Mouse (Mus musculus) hindbrain, embryonic 14.5 days (tissue): ENCODE results near the gene Dolpp1. TPM values are rescaled to one million over a fixed set of nuclear protein-coding genes. Genes with fewer than 3 reads are reported as not detected.

Experiments used
- ATAC-seq: fragments of 200-750 bp; cut with Nextera tagmentation; 2 replicates; pipeline ENCODE4 v1.8.0; 2017; ENCODE audit warnings: moderate number of reproducible peaks, mild to moderate bottlenecking, moderate TSS enrichment, moderate library complexity; ENCODE audit not compliant: low FRiP score
- DNase-seq: peaks from one replicate; pipeline ENCODE4 v3.0.0-alpha.2; 2015; ENCODE audit warnings: low spot score
- H3K27ac ChIP-seq: fragments of 300-500 bp; sonication (generic); 2 replicates; pipeline ENCODE4 v1.5.1; 2014; ENCODE audit warnings: mild to moderate bottlenecking, moderate library complexity
- H3K27me3 ChIP-seq: fragments of 300-500 bp; sonication (generic); 2 replicates; pipeline ENCODE4 v1.6.1; 2014; ENCODE audit warnings: mild to moderate bottlenecking, low read length, mixed read lengths; ENCODE audit not compliant: control insufficient read depth, insufficient read depth
- H3K36me3 ChIP-seq: fragments of 300-500 bp; sonication (generic); replicated peaks from 2 replicates; pipeline ENCODE4 v1.6.1; 2014; ENCODE audit not compliant: control insufficient read depth, insufficient read depth
- H3K4me1 ChIP-seq: fragments of 300-500 bp; sonication (generic); replicated peaks from 2 replicates; pipeline ENCODE4 v1.6.1; 2014; ENCODE audit warnings: antibody characterized with exemption, low read length, mixed read lengths; ENCODE audit not compliant: control insufficient read depth, insufficient read depth
- H3K4me2 ChIP-seq: fragments of 300-500 bp; sonication (generic); replicated peaks from 2 replicates; pipeline ENCODE4 v1.6.1; 2014; ENCODE audit warnings: mild to moderate bottlenecking, moderate library complexity
- H3K4me3 ChIP-seq: fragments of 300-500 bp; sonication (generic); replicated peaks from 2 replicates; pipeline ENCODE4 v1.5.1; 2014; ENCODE audit warnings: mild to moderate bottlenecking, low read length
- H3K9ac ChIP-seq: fragments of 300-500 bp; sonication (generic); 2 replicates; pipeline ENCODE4 v1.6.1; 2014
- H3K9me3 ChIP-seq: fragments of 300-500 bp; sonication (generic); 2 replicates; pipeline ENCODE4 v1.6.1; 2016; ENCODE audit warnings: low read length; ENCODE audit not compliant: control insufficient read depth
- WGBS: fragments of 180-500 bp; shearing (Covaris S2); extraction: QIAGEN DNeasy Blood & Tissue Kit; methylation state at CpG from one replicate; pipeline ENCODE4 v1.1.7; 2014; 5-methylcytosine and 5-hydroxymethylcytosine counted together
- polyA plus RNA-seq: library from polyadenylated mRNA; unstranded; fragments of >200 nt; fragmentation: Nextera tagmentation; extraction: Ambion mirVana; gene quantifications from 2 replicates; pipeline ENCODE4 v1.2.1, GENCODE M21; 2014

Gene Dolpp1
- polyA plus RNA-seq, 1 experiment from 2014 or later, result 51.6 TPM

DNA sequence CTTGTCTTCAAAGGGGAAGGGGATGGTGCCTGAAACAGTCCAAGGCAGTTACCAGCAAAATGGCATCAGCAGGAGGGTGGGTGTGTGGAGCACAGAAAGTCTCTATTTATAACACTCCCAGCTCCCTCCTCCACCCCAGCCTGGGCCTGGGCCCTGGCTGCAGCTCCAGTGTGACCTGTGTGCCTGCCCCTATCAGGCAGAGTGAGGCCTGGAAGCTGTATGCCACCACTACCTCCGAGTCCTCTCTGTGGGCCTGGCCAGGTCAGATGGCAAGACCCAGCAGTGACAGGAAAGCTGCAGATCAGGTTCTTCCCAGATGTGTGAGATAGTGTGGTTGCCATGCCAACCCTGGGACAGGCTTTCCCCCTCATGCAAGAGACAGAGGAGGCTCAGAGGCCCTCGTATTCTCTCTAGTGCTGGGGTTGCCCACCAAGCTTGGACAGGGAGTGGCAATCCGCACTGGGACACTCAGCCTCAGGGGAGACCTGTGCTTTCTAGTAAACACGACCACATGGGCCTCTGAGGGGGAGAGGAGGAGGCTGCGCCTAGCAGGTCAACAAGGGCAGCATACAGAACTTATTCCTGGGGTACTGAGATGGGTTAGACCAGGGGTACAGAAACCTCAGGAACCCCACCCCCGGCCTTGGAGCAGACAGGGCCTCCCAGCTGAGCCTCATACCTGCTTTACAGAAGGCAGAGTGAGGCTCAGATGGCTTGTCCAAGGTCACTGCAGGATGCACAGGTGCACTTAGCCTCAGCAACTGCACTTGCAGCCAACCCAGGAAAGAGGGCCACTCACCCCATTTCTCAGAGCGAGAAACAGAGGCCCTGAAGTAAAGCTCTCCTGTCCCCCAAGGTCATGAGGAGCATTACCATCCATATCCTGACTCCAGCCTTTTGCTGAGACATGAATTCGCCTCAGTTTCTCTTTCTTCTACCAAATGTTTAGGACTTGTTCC, 34.2 kb upstream of the Dolpp1 start:
- ATAC-seq (no peak), DNase-seq (no peak)
- Histone ChIP-seq H3K9ac (peak overlapping the region; percentile 87), H3K27me3 (no peaks in the 10 kb centered on the region), H3K36me3 (peaks cover 16% of the 10 kb centered on the region), H3K4me2 (peak overlapping the region; percentile 94), H3K4me1 (peaks cover 19% of the 10 kb centered on the region), H3K27ac (no peak overlapping the region), H3K4me3 (peak overlapping the region; percentile 62), H3K9me3 (no peaks in the 10 kb centered on the region)
- 62% methylated on average over 8 of the region's 8 CpGs for WGBS

- peak; percentile 88 for DNase-seq
- peak within 1 kb of the TSS; percentile 94 for H3K4me2 ChIP-seq
- peaks cover 19% of the 10 kb centered on the region for H3K4me1 ChIP-seq
- 2% methylated on average over 65 of the region's 73 CpGs for WGBS
- peak; percentile 69 for ATAC-seq
- peak within 1 kb of the TSS; percentile 87 for H3K9ac ChIP-seq
- peaks cover 6% of the 10 kb centered on the region for H3K36me3 ChIP-seq
- no peaks in the 10 kb centered on the region for H3K27me3 ChIP-seq
- peak within 1 kb of the TSS; percentile 62 for H3K4me3 ChIP-seq
- H3K27ac ChIP-seq, result peak within 1 kb of the TSS; percentile 77
- no peaks in the 10 kb centered on the region for H3K9me3 ChIP-seq
These were observed 33.2 kb upstream of the Dolpp1 start, which contains the start of gene Sh3glb2 for GRCm38 (mm10) chr2:30358533-30359531. Gene Sh3glb2 (minus strand): TSS chr2:30359337.

DNA sequence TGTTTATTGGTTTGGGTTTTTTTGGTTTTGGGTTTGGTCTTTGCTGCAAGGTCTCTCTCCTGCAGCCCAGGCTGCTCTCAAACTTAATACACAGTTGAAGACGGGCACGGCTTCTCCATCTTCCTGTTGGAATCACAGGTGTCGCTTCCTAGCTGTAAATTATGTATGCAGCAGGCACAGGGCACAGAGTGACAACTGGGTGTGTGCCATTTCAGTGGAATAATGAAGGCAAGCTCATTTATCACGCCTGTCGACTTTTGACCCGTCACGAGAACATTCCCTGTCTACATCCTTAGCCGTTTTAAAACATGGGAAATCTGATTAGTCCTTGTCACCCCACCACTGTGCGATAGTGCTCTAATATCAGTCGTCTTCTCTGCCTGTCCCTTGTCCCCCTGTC, 31.4 kb upstream of the Dolpp1 start:
- Histone ChIP-seq H3K27me3 (no peaks in the 10 kb centered on the region), H3K4me3 (no peak overlapping the region), H3K27ac (no peak overlapping the region), H3K4me2 (no peak overlapping the region), H3K9ac (no peak overlapping the region), H3K36me3 (no peaks in the 10 kb centered on the region), H3K9me3 (no peaks in the 10 kb centered on the region), H3K4me1 (peaks cover 30% of the 10 kb centered on the region)
- DNase-seq (no peak), ATAC-seq (no peak)
- 41% methylated on average over 10 of the region's 10 CpGs for WGBS

DNA sequence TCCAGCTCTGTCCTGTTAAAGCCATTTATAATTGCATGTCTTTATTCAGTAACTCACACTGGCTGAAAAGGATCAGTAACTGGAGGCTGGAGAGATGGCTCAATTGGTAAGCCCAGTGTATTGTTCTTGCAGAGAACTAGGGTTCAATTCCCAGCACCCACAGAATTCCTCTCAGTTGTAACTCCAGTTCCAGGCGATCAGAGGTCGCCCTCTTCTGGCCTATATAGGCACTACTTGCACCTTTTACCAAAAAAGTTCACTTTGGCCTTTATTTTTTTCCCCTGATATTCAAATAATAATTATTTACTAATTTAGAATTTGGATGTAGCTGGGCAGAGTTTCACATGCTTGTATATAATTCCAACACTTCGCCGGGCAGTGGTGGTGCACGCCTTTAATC, 29.2 kb upstream of the Dolpp1 start:
- Histone ChIP-seq H3K27ac (no peak overlapping the region), H3K36me3 (peaks cover 13% of the 10 kb centered on the region), H3K4me1 (peaks cover 22% of the 10 kb centered on the region), H3K9me3 (no peaks in the 10 kb centered on the region), H3K4me2 (no peak overlapping the region), H3K9ac (no peak overlapping the region), H3K27me3 (no peaks in the 10 kb centered on the region), H3K4me3 (no peak overlapping the region)
- ATAC-seq, result no peak
- WGBS, result 72% methylated on average over 5 of the region's 5 CpGs
- DNase-seq, result no peak

DNA sequence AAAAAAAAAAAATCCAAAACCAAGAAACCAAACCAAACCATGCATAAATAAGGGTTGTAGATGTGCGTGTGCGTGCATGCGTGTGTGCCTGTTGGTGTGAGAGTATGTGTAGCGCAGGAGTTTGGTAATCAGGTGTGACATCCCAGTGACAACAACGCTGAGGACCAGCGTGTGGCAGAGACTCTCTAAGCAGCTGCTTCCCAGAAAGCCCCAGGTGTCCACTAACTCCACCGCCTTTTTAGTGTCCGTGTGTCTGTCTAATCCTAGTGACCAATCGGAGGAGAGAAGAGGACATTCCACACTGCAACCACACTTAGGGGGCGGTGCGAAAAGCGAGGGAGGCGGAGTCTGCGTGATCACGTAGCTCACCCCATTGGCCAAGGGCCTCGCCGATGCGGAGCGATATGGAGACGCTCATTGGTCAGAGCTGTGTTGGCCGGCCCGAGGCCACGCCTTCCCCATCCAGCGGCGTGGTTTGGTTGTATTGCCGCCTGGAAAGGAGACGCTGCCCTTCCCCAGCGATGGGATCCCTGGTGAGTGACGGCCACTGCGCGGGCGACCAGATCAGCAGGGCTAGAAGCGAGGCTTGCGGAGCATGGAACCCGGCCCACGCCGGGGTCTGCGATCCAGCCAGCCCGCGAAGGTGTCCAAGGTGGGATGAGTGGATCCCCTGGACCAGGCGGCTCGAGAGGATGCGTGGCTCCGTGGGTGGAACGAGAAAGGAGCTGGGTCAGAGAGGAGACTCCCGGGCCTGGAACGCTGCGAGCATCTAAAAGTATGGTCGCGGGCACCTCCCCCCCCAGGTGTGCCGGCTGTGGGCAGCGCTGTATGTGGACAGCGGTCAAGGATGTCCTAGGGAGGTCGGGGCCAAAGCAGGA, 28.0 kb upstream of the Dolpp1 start, which contains the start of gene Miga2:
Miga2 (plus strand) TSS at position 461 of the 878 bp plus-strand sequence.
- peak; percentile 98 for ATAC-seq
- H3K36me3 ChIP-seq, result peaks cover 24% of the 10 kb centered on the region
- no peaks in the 10 kb centered on the region for H3K27me3 ChIP-seq
- H3K9me3 ChIP-seq, result no peaks in the 10 kb centered on the region
- H3K27ac ChIP-seq, result peak within 1 kb of the TSS; percentile 75
- peak within 1 kb of the TSS; percentile 89 for H3K4me2 ChIP-seq
- DNase-seq, result peak; percentile 98
- 0% methylated on average over 54 of the region's 54 CpGs for WGBS
- H3K4me3 ChIP-seq, result peak within 1 kb of the TSS; percentile 73
- H3K9ac ChIP-seq, result peak within 1 kb of the TSS; percentile 84
- peaks cover 14% of the 10 kb centered on the region for H3K4me1 ChIP-seq

DNA sequence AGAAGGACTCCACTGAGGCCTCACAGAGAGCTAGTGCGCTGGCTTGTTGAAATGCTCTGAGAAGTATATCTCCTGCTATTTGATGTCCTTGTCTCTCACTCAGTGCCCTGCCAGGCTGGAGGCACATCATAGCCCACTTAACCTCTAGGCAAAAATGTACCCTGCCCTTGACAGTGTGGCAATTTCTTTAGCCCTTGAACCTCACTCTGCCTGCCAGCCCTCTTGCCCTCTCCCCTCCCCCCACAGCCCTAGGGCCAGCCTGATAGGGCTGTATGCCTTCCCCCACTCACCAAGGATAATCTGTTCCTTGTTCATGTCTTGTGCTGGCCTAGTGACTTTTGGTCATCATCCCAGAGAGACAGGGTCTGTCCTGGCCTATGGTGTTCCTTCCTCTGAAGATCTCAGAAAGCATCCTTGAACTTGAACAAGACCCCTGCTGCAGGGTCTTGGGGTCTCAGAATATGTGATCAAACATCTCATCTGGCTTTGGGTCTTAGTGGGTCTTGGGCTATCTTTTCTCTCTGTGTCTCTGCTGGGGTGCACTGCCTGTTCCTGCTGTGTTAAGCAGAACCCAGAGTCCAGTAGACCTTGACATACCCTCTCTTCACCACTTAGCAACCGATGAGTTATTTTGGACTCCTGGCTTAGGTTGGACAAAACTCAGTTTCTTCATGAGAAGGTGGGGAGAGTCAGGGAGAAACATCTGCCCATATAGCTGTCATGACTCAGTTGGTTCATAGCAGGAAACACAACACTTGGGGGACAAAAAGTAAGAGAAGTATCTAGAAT, 26.6 kb upstream of the Dolpp1 start:
- Histone ChIP-seq H3K27ac (no peak overlapping the region), H3K36me3 (peaks cover 39% of the 10 kb centered on the region), H3K27me3 (no peaks in the 10 kb centered on the region), H3K4me1 (peaks cover 14% of the 10 kb centered on the region), H3K4me3 (peak overlapping the region; percentile 73), H3K9ac (peak overlapping the region; percentile 84), H3K9me3 (no peaks in the 10 kb centered on the region), H3K4me2 (peak overlapping the region; percentile 89)
- 88% methylated on average over 2 of the region's 2 CpGs for WGBS
- DNase-seq, result no peak
- no peak for ATAC-seq

DNA sequence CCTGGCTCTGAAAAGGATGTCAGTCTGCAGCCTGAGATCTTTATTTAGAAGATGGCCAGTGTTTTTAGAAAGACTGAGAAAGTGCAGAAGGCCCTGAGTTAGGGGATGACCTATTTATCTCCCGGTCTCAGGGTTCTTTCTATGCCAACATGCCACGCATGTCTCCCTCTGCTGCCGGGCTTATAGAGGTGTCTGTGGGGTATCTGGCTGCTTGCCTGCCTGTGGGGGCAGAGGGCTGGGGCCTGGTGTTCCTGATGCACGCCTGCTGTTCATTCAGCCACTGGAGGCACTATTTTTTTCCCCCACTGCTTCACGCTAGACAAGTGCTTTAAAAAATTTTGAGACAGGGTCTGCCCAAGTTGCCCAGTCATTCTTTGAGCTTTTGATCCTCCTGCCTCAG, 25.9 kb upstream of the Dolpp1 start:
- H3K9me3 ChIP-seq, result no peaks in the 10 kb centered on the region
- 71% methylated on average over 5 of the region's 5 CpGs for WGBS
- no peak overlapping the region for H3K4me2 ChIP-seq
- ATAC-seq, result no peak
- no peak overlapping the region for H3K4me3 ChIP-seq
- no peak overlapping the region for H3K9ac ChIP-seq
- H3K27me3 ChIP-seq, result no peaks in the 10 kb centered on the region
- DNase-seq, result no peak
- no peak overlapping the region for H3K27ac ChIP-seq
- H3K36me3 ChIP-seq, result peaks cover 46% of the 10 kb centered on the region
- peaks cover 14% of the 10 kb centered on the region for H3K4me1 ChIP-seq

DNA sequence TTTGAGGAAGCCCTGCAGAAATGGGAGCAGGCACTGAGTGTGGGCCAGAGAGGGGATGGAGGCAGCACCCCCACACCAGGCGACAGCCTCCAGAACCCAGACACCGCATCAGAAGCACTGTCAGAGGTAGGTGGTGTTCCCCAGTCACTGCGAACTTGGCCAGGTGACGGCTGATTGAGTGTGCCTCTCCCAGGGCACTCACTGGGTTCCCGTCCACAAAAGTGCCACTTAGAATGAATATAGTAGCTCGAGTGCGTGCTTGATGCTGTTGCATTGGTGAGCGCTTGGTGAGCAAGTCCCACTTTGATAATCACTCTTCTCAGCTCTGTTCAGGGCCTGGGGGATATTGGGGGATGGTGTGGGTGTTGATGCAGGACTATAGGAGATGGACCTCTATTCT, 20.5 kb upstream of the Dolpp1 start:
- no peak overlapping the region for H3K4me2 ChIP-seq
- DNase-seq (no peak), ATAC-seq (no peak)
- H3K27me3 ChIP-seq, result no peaks in the 10 kb centered on the region
- no peaks in the 10 kb centered on the region for H3K9me3 ChIP-seq
- no peak overlapping the region for H3K27ac ChIP-seq
- H3K9ac ChIP-seq, result no peak overlapping the region
- no peak overlapping the region for H3K4me3 ChIP-seq
- no peaks in the 10 kb centered on the region for H3K4me1 ChIP-seq
- H3K36me3 ChIP-seq, result peaks cover 96% of the 10 kb centered on the region
- WGBS, result 98% methylated on average over 8 of the region's 8 CpGs
